Mouse (Mus musculus) cerebellum, postnatal 36 days (tissue): ENCODE results near the gene Tet2.
A peak's percentile ranks its signal among the peaks of the same experiment; 100 is the strongest.
"Not testable (repeated sequence)": the region's sequence is repeated elsewhere in the genome, so short reads cannot be mapped to it uniquely, and the experiment has no call there.

Experiments
- DNase-seq, 2 experiments: peaks; one replicate each; pipeline ENCODE4 v3.0.0; 2021 to 2022; ENCODE audit warnings: mixed read lengths in 2 of 2

Gene Tet2

DNA sequence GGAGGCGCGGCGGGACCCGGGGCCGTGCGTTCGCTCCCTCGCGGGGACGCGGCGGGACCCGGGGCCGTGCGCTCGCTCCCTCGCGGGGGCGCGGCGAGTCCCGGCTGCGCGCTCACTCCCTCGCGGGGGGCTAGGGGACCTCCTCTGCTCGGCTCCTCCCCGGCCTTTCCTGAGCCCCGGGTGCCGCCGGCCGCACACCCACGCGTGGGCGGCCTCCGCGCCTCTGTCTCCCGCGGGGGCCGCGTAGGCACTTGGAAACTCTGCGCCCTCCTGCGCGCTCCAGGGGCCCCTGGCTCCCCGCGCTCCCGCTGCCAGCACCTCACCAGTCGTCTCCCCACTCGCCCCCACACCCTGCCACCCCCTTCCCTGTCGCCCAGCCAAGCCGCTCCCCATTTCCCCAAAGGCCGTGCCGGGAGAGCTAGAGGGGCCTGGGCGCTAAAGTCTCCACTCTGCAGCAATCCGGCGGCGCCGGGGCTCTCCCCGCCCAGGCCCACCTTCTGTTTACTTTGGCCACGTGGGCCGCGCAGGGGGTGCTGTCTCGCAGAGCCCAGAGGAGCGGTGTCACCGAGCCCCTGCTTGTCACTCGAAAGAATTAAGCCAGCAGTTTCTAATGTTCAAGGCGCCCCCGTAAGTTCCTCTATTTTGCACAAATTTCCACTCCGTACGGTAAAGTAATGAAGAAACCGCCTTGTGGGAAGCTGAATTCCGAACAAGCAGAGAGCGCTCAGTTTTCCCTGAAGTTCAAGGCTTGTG lies at the start of gene Tet2:
Tet2 (minus strand) TSS at position 589 of the 753 bp plus-strand sequence.
- DNase-seq: peak; percentile 38 to 51

DNA sequence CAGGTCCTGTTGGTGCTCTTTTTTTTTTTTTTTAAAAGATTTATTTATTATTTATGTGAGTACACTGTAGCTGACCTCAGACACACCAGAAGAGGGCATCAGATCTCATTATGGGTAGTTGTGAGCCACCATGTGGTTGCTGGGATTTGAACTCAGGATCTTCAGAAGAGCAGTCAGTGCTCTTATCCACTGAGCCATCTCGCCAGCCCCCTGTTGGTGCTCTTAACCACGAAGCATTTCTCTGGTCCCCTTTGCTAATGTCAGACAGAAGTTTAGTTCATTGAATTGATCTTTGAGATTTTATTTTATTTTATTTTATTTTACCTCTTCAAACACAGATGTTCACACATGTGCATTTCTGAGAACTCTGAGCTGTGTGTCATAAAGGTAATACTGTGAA lies 48.1 kb upstream of the Tet2 start:
- not testable (repeated sequence) for DNase-seq

DNA sequence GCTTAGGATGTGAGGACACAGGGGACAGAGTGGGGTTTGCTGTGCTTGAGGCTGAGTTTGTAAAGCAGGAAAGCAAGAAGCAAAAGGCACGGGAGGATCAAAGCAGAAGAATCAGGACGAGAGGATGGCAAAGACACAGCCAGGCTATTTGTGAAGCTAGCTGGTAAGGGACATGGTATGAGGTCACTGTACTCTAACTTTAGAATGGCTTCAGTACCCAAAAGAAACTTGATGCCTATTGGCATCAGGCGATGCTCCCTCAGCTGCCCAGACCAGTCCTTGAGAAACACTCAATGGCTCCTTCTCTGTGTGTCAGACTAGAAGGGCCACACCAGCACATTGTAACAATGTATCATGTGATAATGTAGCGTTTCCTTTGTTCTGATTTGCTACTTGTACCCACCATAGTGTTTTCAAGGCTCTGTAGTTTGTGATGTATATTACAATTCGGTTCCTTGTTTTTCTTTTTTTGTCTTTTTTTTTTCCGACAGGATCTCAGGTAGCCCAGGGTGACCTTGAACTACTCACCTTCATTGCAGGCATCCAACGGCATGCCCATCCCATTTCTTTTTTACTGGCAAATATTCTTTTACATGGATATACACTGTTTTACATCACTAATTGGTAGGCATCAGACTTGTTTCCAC lies 45.7 kb upstream of the Tet2 start:
- DNase-seq: no peak

- no peak for DNase-seq
Measured at GRCm38 (mm10) chr3:133585010-133585409, 40.1 kb upstream of the Tet2 start.

DNA sequence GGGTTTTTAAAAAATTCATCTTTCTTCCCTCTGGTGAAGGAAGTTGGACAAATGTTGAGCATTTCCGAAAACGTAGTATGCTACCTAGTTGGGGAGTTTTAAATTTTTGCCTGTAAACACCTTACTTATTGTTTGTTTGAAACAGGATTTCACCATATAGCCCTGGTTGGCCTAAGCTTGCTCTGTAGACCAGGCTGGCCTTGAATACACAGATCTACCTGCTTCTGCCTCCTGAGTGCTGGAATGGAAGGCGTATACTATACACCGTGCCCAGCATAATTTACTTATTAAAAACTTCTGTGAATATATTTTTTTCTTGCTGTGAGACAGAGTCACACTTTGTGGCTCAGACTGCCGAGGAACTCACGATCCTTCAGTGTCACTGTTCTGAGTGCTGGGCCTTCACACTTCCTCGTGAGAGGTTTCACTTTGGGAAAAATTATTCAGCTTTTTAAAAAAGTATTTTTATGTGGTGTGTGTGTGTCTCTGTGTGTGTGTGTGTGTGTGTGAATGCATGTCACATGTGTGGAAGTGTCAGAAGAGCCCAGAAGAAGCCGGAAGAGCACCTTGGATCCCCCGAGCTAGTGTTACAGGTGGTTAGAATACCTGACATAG lies 38.6 kb upstream of the Tet2 start:
- no peak for DNase-seq

DNA sequence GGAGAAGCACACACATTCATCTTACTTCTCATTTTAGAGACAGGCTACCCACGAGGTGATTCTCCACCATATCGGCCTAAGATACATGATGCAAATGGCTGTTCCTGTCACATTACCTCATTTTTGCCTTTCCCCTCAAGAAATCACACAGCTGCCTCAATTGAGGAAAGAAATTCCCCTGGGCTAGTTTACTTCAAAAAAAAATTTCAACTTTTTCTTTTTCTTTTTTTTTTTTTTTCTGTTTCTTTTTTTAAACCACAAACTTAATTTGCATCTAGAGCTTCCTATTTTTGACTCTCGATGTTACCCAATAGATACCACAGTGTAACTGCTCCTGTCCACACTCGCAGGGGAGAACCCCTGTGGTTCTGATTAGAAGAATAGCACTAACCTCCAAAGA lies 38.0 kb upstream of the Tet2 start:
- no peak for DNase-seq

- no peak for DNase-seq
Measured at GRCm38 (mm10) chr3:133582096-133582495, 37.2 kb upstream of the Tet2 start.

DNA sequence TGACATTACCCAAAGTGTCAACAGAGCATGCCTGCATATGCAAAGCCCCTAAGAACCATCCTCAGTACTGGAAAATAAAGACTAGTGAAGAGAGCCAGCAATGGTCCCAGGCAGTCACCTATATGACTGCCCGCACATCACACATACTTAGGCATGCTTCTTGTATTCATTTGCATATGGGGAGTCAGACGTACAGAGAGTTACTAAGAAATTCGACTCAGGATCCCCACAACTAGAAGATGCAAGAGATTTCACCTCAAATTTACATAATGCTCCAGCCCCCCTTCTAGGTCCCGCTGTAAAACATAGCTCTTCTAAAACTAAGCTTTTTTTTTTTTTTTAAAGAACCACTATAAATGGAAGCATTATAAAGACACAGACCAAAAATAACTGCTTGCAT lies 36.6 kb upstream of the Tet2 start:
- DNase-seq: no peak

GRCm38 (mm10) chr3:133579671-133580070 lies 34.7 kb upstream of the Tet2 start:
- DNase-seq: no peak

- DNase-seq: no peak
Measured at GRCm38 (mm10) chr3:133579140-133579539, 34.2 kb upstream of the Tet2 start.

DNA sequence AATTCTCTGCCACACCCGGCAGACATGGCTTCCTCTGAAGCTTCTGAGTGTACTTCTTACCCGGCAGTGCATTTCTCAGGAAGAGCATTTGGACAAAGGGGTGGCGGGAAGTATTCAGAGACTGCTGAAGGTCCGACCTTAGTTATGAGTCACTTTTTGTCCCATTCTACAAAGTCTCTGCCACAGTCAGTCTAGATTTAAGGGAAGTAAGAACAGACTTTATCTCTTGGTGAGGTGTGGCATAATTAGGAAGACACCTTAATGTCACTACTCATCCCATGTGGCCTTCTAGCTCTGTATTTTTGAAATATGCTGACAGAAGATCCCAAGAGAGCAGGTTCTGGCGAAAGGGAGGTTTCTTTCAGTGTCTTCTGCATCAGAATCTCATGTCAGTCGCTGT lies 30.0 kb upstream of the Tet2 start:
- DNase-seq: no peak

GRCm38 (mm10) chr3:133571961-133572360 lies 27.0 kb upstream of the Tet2 start:
- no peak for DNase-seq

GRCm38 (mm10) chr3:133563503-133564205 lies 18.7 kb upstream of the Tet2 start:
- DNase-seq: no peak

DNA sequence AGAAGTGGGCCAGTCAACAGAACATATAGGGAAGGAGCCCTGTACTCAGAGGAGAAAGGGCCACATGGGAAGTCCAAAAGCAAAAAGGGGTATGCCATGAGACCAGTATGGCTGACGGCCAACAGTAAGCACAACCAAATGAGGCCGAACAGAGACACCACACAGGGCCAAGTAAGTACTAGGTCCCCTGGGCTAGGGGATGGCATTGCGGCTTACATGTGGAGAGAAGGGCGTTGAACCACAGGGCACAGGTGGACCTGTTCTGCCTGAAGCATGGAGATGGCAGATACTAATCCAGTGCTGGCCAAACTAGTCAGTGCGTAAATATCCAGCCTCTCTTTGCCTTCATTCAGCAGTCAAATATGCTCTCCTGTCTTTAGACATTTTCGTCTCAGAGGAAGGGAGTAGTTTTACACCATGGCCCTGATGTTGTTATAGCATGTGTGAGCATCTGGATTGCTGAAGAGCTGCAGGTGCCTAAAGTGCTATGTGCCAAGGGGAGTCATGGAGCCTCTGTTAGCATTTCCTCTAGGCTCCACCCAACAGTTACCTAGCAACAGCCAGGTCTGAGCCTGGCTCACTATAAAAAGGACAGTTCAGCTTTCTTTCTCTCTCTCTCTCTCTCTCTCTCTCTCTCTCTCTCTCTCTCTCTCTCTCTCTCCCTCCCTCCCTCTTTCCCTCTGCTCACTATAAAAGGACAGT lies 14.6 kb upstream of the Tet2 start:
- DNase-seq: no peak

DNA sequence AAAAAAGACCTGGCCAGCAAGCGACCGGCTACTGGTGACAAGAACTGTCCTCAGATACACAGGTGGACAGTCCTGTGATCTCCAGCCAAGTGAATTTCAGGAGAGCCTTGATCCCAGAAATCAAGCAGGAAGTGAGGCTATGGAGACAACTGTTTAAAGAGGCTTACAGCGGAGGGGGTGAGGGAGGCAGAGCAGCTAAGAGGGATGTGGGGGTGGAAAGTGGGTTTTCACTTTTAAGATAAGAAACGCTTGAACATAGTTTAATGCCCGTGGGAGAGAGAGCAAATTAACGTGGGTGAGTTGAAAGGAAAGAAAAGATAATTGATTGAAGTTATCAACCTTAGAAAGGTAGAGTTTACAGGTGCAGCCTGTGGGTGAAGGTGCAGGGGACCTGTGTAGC lies 12.7 kb upstream of the Tet2 start:
- no peak for DNase-seq

DNA sequence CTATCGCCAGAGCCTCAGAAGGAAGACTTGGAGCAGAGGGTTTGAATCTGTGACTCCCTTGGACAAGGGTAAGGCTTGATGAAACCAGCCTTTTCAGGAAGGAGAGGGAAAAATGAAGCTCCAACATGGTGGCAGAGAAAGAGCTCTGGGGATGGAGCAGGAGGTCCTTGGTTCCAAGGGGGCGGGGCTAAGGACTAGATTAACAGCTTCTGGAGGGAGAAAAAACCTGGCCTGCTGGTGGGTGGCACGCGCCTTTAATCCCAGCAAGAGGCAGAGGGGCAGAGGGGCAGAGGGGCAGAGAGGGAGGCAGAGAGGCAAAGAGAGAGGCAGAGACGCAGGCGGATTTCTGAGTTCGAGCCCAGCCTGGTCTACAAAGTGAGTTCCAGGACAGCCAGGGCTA lies 12.2 kb upstream of the Tet2 start:
- no peak for DNase-seq

DNA sequence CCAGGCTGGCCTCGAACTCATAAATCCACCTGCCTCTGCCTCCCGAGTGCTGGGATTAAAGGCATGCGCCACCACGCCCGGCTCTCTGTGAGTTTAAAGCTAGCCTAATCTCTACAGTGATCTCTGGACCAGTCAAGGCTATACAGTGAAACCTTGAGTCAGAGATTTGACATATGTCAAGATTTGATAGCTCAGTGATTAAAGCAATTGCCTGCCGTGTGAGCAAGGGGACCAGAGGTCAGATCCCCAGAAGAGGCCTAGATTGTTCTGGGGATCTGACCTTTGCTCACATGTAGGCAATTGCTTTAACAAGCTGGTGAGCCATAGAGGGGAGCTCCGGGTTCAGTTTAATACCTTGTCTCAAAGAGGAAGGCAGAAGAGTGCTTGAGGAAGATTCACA lies 10.4 kb upstream of the Tet2 start:
- DNase-seq: no peak

GRCm38 (mm10) chr3:133554552-133555067 lies 9.7 kb upstream of the Tet2 start:
- DNase-seq: no peak

DNA sequence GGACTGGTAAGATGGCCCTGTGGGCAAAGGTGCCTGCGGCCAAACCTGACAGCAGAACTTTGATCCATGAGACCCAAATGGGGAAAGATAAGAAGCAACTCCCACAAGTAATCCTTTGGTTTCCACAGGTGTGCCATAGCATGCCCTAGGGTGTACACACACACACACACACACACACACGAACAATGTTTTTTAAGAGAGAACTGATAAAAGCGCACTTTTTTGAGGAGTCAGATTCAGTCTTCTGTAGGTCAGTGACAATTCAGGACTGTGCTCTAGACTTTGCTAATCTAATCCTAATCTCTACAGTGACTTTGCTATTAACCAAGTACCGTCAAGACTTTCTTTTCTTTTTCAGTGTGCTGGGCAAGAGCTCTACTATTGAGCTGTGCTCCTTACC lies 9.2 kb upstream of the Tet2 start:
- DNase-seq: no peak

- peak in 1 of 2 experiments; percentile 9 for DNase-seq
Measured at GRCm38 (mm10) chr3:133551941-133552340, 7.0 kb upstream of the Tet2 start.

- DNase-seq: no peak
Measured at GRCm38 (mm10) chr3:133549385-133550170, 4.6 kb upstream of the Tet2 start.

- DNase-seq: no peak
Measured at GRCm38 (mm10) chr3:133548613-133549012, 3.7 kb upstream of the Tet2 start.
